Mouse (Mus musculus) embryonic facial prominence, embryonic 10.5 days (tissue): ENCODE measurements around the gene Hopx. TPM values are rescaled to one million over a fixed set of nuclear protein-coding genes. Genes with fewer than 3 reads are reported as not detected.

Source experiments
- polyA plus RNA-seq: library from polyadenylated mRNA; unstranded; fragments of >200 nt; fragmentation: Nextera tagmentation; extraction: Ambion mirVana; gene quantifications from 2 replicates; pipeline ENCODE4 v1.2.1, GENCODE M21; 2016

The Hopx gene
- polyA plus RNA-seq, 1 experiment from 2014 or later: 0.40 TPM

Other genes starting within 250 kb of the Hopx start
- 23.2 and 26.2 TPM in 2 replicates for gene Aasdh, start 209.6 kb downstream of the Hopx start, polyA plus RNA-seq
- gene Paics, start 163.8 kb downstream of the Hopx start, polyA plus RNA-seq: 469 and 495 TPM in 2 replicates
- 53.0 and 56.5 TPM in 2 replicates for gene Ppat, start 163.5 kb downstream of the Hopx start, polyA plus RNA-seq
- 79.4 and 81.3 TPM in 2 replicates for gene Srp72, start 140.4 kb downstream of the Hopx start, polyA plus RNA-seq
- 0.31 TPM in 1 of 2 replicates, not detected in the other for gene Arl9, start 111.1 kb downstream of the Hopx start, polyA plus RNA-seq
- gene Thegl, start 99.1 kb downstream of the Hopx start, polyA plus RNA-seq: not detected in 2 replicates
- 1.5 and 1.8 TPM in 2 replicates for gene Spink2, start 96.3 kb upstream of the Hopx start, polyA plus RNA-seq
- gene Rest, start 150.4 kb upstream of the Hopx start, polyA plus RNA-seq: 34.0 and 37.7 TPM in 2 replicates
- gene Noa1, start 195.0 kb upstream of the Hopx start, polyA plus RNA-seq: 36.5 and 37.5 TPM in 2 replicates
- gene Polr2b, start 195.0 kb upstream of the Hopx start, polyA plus RNA-seq: 94.3 and 96.0 TPM in 2 replicates